Mouse (Mus musculus): Measurements from ENCODE around the gene Ube2d3.

The Ube2d3 gene

DNA sequence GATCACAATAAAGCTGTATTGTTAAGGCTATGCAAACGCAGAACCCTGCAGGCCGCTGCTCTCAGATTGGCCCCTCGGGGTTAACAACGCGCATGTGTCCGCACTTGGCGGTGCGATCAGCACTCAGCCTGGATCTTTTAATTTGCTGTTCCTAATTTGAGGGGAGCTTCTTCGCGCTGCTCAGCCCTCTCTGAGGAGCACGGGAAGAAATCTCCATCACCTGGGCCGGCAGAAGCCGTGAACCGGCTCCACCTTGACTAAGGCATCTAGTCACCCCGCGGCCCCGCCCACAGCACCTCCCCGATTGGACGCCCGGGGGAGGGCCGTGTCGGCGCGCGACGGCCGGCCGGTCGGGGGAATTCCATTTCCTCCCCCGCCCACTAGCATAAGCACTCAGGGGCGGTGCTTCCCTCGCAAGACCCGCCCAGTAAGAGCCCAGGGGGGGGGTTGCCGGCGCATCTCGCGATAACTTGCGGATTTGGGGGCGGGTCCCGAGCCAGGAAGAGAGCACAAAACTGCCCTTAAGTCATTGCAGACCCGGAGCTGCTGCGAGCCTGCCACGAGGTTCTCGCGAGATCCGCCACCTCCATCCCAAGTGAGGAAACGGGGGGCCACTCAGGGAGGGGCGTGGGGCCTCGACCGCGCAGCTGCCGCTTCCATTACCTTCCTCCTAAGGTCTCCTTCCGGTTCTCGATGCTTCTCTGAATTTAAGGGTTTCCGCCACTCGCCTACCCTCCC is at the start of gene Ube2d3:
Gene Ube2d3 (plus strand): TSS at position 392 of the 738 bp plus-strand sequence.
- DNase-seq: peak; percentile 99

DNA sequence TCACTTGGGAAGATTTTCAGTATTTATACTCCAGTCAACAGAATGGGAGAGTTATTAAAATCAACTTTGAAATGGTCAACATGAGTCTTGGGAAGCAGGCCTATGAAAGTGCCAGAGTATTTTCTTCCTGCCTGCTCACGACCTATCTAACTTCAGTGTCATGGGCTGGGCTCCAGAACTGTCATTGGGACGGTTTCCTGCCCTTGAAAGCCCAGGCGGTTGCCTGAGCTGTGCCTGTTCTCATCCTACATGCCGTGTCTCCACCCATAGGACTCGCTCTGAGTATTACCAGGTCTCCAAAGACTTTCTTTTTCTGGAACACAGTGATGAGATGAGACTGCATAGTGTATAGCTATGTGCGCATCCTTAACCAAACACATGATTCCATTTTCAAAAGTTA is 44.8 kb upstream of the Ube2d3 start:
- no peak for DNase-seq

DNA sequence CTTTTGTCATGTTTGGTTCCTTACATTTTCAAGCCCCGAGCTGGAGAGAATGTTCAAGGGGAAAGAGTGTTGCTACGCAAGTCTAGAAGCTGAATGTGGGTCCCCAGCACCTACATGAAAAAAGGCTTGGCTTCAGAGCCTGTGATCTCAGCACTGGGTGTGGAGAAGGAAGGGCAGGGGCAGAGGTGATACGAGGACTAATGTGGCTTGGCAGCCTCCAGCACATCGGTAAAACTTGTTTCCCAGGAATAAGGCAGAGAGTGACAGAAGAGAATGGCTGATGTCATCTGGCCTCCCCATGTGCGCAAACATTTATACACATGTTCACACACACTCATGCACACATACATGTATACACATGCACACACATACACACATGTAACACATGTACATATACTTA is 42.9 kb upstream of the Ube2d3 start:
- no peak for DNase-seq

DNA sequence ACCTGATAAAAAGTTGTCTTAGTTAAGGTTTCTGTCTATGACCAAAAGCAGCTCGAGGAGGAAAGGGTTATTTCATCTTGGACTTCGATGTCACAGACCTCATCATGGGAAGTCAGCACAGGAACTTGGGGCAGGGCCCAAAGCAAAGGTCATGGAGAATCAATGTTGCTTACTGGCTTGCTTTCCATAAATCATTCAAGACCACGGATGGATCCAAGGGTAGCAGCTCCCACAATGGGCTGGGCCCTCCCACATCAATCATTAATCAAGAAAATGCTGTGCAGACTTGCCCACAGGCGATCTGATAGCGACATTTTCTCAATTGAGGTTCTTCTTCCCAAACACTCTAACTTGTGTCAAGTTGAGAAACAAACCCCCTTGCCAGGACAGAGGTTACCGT is 41.9 kb upstream of the Ube2d3 start:
- DNase-seq: no peak

DNA sequence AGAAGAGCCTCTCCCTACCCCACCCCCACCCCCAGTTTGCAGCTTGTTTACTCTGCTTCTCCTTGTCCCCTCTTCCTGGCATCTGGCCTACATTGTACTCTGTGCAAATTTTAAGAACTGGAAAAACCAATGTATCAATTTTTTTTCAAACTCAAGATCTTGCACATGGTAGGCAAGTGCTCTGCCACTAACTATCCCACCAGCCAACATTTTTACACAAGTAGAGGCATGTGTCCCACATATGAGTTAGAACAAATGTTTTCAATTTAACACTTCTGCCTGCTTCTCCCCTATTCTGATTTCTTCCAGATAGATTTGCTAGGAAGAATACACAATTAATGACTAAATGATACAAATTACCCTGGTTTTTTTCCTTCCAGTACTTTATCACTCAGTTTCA is 40.8 kb upstream of the Ube2d3 start:
- DNase-seq: no peak

DNA sequence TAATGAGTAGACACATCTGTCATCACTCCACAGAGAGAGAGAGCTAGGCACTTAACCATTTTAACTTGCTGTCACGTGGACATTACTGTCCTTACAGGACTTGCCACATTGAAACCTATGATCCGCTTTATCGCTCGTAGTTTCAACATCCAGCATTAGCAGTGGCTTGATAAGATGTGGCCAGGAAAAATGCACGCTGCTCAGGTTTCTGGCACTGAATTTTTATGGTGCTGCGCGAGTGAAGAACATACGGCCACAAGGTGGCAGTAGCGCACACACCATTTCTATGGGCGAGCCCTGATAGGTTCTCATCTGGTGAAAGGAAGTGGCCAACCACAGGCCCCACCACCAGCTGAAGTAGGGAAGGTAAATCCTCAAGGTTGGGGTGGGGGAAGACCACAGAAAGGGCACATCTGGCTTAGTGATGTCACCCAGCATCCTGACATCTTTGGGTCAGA is 35.7 kb upstream of the Ube2d3 start:
- DNase-seq: peak; percentile 88 to 96

DNA sequence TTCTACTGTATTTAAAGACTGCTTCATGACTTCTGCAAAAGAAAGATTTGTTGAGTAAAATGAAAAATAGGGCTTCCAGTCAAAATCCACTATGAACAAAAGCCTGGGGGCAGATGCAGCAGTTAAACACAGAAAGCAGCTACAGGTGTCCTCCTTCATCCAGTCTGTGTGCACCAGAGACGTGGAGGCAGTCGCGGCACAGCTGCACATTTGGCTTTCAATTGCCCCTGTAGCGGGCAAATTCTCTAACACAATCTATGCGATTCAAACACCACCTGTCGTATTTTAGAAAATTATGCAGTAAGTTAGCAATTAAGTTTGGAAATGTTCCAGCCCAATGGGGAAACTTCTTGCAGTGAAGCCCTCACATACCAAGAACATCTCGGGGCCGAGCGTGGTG is 34.7 kb upstream of the Ube2d3 start:
- DNase-seq: peak; percentile 58 to 75

DNA sequence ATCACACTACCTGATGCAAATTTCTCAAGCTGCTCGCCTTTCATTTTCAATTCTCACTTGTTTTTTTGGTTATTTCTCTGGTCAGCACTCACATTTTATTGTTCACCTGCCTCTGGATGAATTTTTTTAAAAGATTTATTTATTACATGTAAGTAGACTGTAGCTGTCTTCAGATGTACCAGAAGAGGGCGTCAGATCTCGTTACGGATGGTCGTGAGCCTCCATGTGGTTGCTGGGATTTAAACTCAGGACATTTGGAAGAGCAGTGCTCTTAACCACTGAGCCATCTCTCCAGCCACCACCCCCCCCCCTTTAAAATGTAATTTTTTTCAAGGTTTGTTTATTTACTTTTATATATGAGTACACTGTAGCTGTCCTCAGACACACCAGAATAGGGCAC is 34.1 kb upstream of the Ube2d3 start:
- DNase-seq: no peak

DNA sequence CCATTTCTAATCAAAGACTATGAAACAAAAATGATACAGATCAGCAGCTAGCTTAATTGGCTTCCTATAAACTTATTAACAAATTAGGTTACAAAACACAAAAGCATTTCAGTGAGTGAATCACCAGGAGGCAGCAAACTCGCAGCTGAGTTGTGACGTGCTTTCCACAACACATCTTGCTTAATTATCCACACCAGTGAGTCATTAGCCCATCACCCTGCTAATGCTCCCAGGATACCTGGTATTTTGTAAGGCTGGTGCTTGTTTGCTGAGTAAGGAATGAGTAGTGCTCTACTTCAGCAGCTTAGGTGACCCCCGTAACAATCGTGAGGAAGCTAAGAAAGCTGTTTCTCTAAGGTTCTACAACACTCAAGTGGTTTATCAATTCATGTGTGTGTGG is 33.4 kb upstream of the Ube2d3 start:
- DNase-seq: no peak

DNA sequence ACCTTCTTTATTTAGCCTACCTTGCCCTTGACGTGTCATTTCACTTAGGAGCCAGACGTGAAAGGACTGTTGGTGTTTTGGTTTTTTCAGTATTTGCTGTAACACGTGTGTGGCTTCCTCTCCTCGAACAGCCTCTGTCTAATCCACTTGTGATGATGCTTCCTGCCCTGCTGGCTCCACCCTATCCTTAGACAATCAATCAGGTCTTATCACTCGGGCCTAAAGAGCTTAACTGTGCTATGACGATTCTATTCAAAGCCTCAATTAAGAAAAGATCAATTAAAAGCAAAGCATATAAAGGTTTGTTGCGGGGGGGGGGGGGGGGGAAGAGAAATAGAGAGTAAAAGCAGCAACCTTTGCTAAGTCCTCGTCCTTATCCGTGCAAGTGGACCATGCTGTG is 30.6 kb upstream of the Ube2d3 start:
- no peak for DNase-seq

DNA sequence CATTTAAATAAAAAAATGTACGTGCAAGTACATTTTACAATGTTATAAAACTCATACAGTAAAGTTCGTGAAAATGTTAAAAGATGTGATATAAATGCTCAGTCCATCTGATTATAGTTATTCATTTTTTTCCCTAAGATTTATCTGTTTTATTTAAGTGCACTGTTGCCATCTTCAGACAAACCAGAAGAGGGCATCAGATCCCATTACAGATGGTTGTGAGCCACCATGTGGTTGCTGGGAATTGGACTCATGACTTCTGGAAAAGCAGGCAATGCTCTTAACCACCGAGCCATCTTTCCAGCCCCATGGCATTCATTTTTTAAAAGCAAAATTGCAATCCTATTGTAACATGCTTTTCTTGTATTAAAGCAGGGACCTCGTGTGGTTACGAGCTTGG is 28.7 kb upstream of the Ube2d3 start:
- DNase-seq: no peak

DNA sequence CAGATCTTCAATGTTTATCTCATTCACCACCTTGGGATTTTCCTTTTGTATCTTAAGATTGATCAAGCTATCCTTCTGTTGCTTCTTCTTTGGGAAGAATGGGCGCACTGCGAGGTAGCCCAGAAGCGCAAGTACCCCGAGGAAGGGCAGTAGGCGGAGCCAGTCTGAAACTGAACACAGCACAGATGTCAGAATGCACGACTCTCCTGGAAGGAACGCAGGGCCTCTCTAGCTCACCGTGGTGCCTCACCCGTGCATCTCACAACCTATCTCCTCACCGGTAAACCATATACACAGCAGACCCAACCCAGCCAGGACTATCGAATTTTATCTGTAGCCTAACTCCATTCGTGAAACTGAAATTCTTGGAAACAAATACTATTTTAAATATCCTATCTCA is 26.9 kb upstream of the Ube2d3 start:
- DNase-seq: no peak

DNA sequence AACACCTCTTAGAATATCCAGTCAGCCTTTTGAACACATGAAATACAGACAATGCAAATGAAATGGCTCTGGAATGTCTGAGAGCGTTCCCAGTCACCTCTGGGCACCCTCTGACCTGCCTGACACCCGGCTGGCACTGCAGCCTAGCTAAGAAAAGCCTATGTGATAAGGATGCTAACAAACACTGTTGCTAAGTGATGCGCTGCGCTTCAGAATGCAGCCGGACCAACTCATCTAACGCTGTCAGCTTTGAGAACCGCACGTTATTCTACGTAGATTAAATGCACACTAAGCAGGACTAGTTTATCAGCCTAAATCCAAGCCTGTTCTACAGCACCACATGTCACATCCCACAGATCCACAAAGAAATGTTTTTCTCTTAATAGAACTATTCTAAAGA is 26.1 kb upstream of the Ube2d3 start:
- no peak for DNase-seq

DNA sequence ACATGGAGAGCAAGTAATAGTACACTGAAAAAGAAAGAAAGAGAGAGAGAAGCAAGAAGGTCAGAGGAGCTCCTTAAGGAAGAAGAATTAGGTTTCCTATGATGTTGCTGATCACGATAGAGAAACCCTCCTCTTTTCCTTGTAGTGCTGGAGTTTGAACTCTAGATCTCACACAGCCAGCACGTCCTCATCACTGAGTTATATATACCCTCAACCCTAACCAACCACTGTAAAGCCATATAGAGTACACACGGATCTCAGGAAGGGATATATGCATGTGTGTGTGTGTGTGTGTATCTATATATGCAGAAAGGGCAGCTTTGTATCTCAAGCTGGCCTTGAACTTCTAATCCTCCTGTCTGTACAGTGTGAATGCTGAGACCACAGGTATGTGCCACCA is 20.7 kb upstream of the Ube2d3 start:
- DNase-seq: no peak

DNA sequence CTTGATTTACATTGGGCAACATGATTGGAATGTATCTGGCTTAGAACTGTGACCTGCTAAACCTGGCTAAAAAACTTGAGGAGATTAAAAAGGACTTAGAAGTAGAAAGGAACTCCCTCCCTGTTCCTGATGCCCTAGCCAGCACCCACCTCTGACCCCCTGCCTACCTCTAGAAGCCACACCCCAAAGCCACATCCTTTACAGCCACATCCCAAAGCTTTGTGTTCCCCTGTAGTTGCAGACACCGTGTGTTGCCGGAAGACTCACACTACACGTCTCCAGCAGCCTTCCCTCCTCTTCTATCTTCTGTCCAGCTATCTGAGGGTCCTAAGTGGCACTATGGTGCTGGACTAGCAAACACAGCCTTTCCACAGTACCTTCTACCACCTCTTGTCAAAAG is 20.1 kb upstream of the Ube2d3 start:
- peak; percentile 30 to 62 for DNase-seq

DNA sequence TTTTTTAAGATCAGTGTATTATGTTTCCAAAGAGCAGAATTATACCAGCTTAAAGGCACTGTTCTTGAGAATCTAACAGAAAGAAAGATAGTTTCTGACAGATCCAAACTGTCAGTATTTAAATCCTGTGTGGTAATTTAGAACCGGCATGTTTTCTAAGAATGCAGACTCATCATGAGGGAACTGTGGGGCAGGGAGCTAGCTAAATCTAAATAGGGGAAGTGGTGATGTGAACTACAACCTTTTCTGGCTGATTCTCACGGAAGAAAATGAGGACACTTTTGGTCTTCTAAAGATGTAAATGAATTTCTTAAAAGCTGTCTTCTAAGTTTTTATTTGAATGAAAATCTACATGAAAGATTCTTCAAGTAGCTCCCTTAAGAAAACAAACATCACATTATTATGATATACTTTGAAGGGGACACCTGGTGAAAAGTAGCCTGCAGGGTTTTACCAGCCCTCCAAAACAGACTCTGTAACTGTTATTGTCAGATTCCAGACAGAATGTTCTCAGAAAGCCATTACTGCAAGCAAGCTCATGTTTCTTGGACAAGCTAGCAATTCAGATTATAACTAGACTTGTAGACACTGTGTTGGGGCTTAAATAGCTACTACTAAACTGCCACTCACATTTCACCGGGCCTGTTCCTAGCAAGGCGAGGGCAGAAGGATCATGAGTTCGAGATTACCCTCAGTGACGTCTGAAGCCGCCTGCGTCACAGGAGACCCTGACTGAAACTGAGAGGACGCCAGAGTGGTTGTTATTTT is 17.2 kb upstream of the Ube2d3 start:
- no peak for DNase-seq

DNA sequence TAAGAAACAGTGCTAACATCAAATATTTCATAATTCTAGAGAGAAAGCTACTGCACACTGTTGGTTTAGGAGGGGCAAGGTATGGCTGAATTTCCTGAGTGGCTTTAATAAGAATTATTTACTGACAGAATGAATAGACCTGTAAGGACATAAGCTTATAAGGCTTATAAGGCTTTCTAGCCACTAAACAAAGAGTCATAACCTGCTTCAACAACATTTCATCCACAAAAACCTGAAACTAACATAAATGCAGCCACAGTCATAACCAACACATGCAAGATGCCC is 16.7 kb upstream of the Ube2d3 start:
- DNase-seq: no peak

DNA sequence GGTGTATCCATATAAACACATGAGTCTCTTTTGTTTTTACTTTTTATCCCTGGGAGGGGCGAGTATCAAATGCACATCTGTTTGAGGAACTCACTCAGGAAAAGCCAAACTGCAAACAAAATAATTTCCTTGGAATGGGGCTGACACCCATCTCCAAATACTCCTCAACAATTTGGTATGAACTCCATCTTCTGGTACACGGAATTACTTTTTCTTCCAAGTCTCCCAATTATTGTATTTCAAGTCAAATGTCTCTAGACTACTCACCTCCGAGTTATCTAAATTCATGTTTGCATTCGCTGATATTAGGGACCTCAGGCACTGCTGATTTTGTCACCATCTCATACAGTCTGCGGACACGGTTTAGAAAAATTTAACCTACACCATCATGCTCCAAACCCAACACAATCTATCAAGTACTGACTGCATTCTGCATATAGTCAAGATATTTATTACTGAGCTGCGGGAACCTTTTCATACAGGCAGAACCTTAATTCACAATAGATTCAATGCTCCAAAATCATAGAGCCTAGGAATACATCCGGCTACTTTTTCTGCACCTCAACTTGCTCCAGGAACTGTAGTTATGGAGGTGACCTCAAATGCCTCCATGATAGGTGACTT is 15.6 kb upstream of the Ube2d3 start:
- DNase-seq: no peak

DNA sequence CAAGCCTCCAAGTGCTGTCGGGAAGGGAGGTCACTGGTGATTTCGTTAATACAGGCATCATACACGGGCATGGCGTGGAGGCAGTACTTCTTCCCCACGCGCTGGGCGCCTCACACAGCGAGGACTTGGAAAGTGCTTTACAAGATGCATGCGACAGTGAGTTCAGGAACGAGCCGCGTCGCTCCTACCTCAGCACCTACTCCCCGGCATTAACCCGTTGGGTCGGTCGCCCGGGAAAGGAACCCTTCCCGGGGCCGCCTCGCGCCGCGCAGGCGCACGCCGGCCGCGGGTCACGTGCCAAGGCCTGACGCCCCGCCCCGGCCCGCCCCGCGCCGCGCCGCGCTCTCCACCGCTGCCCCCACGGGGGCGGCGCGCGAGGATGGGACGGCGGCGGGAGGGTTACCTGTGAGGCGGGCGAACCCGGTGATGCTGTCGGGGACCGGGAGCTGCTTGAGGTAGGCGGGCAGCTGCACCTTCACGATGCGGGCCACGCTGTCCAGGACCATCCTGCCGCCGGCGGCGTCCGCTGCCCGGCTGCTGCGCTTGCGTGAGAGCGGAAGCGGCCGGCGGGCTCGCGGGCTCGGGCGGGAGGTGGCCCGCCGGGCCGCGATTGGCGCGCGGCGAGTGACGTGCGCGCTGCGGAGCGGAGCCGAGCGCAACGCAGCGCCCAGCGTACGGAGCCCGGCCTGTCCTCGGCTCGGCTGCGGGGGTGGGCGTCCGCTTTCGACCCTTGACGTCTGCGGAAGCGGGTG is 14.9 kb upstream of the Ube2d3 start:
- DNase-seq: peak; percentile 74 to 77

DNA sequence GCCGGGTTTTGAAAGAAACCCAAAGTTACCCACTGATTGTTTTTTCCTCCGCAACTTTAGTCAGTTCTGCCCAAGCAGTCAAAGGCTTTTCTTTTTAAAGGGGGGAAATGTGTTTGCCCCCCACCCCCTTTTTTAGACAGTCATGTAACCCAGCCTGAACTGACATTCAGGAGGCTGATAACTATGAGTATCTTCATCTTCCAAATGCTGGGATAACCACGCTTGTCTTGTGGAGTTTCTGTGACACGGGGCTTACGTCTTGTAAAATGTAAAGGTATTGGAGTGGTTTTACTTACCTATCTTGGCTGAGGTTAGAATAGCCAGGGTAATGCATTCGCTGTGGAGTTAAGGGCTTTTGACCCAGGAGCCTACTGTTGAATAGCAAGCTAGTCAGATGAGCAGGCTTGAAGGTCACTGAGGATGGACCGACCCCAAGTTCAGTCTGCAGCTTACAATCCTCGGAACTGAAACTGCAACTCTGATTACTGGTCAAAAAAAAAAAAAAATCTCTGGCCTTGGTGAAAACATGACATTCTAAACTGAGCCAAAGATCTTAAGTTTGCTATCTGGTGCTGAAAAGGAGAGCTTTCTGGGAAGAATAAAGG is 14.2 kb upstream of the Ube2d3 start, which contains the start of gene Cisd2:
Gene Cisd2 (minus strand): TSS at position 318 of the 605 bp plus-strand sequence.
- DNase-seq: no peak

DNA sequence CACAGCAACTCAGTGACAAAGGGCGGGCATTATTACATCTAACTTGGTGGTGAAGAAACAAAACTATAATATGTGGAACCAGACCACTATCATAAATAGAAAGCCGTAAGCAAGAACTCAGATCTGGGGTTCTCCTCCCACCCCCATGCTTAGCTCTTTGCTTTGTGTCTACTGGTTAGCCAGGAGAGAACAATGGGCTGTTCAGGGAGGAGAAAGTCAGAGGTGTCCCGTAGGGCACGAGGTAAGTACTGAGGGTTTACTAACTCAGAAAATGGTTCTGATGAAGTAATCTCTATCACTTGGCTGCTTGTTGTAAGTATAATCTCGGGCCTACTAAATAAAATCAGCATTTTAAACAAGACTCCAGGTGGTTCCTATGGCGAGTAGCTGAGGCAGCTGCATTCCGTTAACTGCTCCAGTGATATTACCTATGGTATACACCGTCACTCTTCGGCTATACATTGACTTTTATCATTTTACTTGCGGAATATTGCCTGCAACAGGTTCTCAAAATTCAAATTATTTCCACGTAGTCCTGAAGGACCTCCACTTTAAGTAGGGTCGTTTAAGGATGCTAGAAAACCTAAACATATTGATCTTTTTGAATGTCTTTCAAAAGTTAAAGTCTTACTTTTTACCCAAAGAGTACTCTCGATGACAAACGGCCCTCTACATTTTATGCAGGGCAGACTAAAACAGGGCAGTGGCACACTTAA is 890 bp upstream of the Ube2d3 start:
- no peak for DNase-seq

DNA sequence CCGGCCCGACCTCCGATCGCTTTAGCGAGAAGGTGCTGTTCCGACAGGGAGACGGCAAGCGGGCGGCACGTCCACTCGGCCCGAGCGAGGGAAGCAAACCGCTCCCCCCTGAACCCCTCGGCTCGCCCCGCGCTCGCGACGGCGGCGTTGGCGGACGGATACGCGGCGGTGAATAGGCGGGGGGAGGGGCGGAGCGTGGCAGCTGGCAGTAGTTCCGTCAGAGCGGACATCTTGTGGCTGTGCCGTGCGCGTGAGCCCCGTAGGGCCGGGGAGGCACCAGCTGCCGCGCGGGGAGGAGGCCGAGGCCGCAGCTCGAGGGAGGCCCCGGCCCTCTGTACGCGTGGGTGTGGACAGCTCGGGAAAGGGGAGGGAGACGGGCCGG is 573 bp downstream of the Ube2d3 start:
- DNase-seq: peak; percentile 87 to 91
